Mouse (Mus musculus) layer of hippocampus, postnatal 10 days (tissue): ENCODE data around the gene Dpy19l3. TPM values are rescaled to one million over a fixed set of nuclear protein-coding genes. Genes with fewer than 3 reads are reported as not detected.

Source experiments
- DNase-seq, 2 experiments: peaks; one replicate each; pipeline ENCODE4 v3.0.0; 2021; ENCODE audit warnings: low spot score in 2 of 2
- long read RNA-seq: library from polyadenylated mRNA; stranded (forward); transcript quantifications from one replicate; pipeline ENCODE4 v2.0.0, GENCODE M21; 2023
- total RNA-seq, 2 experiments: library from RNA; stranded (reverse); gene quantifications; 2 replicates each; pipeline ENCODE4 v1.2.3; 2021

The Dpy19l3 gene
- total RNA-seq: 10 to 100 TPM; 83.6 to 84.5 TPM
- long read RNA-seq, full-length matches to known transcripts: 2 of 15 reads
- long read RNA-seq, partial matches to known transcripts: 1 of 15 reads
- long read RNA-seq, other reads (novel, unspliced or antisense): 12 of 15 reads

DNA sequence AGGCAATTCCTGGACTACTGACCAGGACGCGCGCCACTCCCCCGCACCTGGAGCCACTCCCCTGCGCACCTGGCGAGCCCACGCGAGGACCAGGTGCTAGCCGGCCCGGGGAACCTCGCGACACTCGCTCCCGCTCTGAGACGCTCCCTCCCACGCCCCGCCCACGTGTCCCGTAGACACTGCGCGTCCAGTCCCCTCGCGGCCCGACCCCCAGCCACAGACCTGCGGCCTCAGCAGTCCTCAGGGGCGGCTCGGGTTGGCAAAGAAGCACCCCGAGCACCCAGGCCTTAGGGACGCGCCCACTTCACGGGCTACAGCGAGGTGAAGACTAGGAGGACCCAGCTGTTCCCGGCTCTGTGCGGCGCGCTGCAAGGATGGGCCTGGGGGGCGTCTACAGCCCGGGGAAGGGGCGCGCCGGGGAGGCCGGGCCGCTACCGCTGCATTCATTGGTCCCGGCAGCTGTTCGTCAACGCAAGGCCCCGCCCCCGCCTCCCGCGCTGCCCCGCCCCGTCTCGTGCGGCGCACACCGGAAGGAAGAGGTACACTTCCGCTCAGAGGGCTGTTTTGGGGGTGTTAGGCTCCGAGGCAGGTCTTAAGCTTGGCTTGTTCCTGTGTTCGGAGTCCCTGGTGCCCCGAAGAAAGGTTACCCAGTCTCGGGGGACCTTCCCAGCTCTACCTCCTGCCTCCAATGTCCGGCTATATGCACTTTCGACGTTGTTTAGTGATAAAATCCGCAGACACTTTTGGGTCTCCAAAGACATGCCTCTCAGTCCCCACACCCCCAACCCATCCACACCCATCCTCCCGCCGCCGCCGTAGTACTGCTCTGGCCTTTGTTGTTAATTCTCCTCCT lies at the start of gene Dpy19l3:
Gene Dpy19l3, minus strand, starts transcription at position 422 of the 853 bp plus-strand sequence.
- DNase-seq: peak; percentile 93 to 95

- DNase-seq: peak; percentile 87 to 91
These were observed 48.8 kb upstream of the Dpy19l3 start, which contains the start of gene Zfp507 for GRCm38 (mm10) chr7:35802906-35803595. Gene Zfp507, minus strand, starts transcription at chr7:35803003.

- no peak for DNase-seq
These were observed 48.1 kb upstream of the Dpy19l3 start for GRCm38 (mm10) chr7:35802201-35802905.

- no peak for DNase-seq
These were observed 41.9 kb upstream of the Dpy19l3 start for GRCm38 (mm10) chr7:35796123-35796522.

DNA sequence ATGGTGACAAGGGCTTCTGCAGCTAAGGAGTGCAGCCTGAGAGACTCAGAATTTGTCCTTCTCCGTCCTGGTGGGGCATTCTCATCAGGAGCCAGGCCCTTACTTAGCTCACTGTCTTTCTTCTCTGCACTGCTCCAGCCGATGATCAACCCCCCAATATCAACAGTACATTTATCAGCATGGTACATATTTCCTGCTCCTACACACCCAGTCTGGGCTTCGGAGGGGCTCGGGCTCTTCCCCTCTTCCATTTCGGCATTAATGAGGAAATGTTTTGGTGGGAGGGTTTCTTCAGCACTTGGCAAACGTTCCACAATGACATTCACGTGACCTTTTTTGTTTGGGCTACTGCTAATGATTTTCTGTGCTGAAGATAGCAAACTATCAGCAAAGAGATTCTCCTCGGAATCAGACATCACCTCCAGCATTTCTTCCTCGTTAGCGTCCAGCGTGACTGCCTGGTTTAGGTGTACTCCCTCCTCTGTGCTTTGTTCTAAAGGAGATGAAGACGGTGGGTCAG lies 40.0 kb upstream of the Dpy19l3 start:
- no peak for DNase-seq

DNA sequence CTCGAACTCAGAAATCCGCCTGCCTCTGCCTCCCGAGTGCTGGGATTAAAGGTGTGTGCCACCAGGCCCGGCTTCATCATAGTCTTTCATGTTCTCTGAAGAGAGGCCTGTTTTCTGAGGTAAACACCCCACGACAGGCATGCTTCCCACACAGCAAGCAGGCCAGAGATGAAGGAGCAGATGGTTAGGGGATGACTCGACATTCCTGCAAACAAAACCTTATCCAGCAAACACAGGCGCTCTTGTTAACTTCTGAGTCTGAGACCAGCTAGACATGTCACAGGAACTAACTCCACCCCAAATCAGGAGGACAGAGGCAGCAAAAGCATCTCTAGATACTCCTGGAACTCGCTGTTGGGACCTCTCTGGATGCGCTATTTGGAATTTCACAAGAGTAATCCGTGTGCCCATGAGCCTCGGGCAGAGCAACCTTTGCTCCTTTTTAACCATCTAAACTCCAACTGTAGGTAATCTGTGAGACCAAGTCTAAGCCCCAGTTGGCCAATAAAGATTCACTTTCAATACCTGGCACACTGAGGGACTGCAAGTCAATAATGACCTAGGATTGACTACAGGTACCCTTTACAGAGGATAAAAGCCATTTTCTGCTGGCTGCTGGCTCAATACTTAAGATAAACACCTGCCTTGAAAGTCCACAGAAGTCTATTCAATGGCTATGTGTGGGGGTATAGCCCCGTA lies 38.0 kb upstream of the Dpy19l3 start:
- no peak for DNase-seq

GRCm38 (mm10) chr7:35790926-35791325 lies 36.7 kb upstream of the Dpy19l3 start:
- no peak for DNase-seq

DNA sequence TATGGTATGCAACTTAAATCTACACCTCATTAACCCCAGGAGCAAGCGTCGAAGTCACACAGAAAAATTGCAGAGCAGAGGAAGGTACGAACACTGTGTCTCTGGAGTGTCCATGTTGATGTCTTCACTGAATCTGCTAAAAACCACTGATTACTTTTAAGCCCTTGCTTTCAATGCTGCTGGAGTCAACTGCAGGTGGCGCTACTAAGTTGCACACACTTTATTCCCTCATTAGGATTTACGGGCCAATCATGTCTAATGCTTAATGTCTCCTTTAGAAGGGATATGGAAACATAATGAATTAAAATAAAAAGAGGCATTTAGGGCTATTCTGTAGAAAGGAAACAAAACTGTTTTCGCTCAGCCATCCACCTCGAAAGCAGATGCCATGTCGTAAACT lies 35.9 kb upstream of the Dpy19l3 start:
- peak in 1 of 2 experiments; percentile 41 for DNase-seq

DNA sequence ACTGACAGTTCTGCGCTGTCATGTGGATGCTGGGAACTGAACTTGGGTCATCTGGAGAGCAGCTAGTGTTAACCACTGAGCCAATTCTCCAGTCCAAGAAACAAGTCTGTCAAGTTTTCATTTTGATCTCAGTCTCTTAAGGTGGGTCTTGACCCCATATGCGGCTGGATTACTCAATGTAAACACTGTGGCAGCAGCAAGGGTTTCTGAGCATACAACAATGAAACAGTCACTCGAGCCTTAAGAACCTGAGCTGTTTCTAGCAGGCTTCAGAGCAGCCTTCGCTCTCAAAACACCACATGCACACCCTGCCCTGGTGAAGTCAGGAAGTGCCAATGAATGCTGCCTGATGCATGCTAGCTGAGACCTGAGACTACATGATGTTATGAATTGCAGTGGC lies 31.3 kb upstream of the Dpy19l3 start:
- DNase-seq: no peak

GRCm38 (mm10) chr7:35782252-35782651 lies 28.0 kb upstream of the Dpy19l3 start:
- no peak for DNase-seq

DNA sequence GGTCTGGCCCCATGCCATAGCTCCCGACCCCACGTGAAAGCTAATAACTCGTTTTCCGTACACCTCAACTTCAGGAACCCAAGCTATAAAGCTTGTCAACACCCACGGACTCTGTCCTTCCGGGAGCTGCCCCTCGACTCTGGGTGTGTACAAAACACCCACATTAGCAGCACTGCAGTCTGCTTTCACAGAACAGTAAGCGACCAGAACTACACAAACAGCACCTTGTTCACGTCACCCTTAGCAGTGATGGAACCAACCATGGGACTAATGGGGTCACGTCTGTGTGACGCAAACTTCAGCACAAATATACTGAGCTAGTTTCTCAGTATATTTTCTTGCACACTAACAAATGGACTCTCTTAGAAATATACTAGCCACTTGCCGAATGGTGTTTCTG lies 19.9 kb upstream of the Dpy19l3 start:
- no peak for DNase-seq

- DNase-seq: no peak
These were observed 18.1 kb upstream of the Dpy19l3 start for GRCm38 (mm10) chr7:35772347-35772746.

- no peak for DNase-seq
These were observed 16.9 kb upstream of the Dpy19l3 start for GRCm38 (mm10) chr7:35771106-35771505.

GRCm38 (mm10) chr7:35770122-35770521 lies 15.9 kb upstream of the Dpy19l3 start:
- no peak for DNase-seq

DNA sequence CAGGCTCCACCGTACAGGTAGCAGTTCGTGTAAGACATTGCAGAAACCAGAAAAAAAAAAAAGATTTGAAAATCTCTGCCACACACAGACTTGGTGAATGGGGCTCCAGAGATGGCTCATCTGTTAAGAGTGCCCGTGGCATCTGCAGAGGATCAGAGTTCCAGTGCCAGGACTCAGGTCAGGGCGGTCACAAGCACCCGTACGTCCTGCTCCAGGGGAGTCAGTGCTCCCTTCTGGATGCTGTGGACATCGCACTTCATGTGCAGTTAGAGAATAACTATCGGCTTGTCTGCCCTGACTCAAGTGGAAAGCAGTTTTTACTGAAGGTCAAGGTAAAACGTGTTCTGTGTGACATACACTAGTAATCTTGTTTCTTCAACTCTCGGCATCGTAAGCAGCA lies 10.2 kb upstream of the Dpy19l3 start:
- no peak for DNase-seq

DNA sequence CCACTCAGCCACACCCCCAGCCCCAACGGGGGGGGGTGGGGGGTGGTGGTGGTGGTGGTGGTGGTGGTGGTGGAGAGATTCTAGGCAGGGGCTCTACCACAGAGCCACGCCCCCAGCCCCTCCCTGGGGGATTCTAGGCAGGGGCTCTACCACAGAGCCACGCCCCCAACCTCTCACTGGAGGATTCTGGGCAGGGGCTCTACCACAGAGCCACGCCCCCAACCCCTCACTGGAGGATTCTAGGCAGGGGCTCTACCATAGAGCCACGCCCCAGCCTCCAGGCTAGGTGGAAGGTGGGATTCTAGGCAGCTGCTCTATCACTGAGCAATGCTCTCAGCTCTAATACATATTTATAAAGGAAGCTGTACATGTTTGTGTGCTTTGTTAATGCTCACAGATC lies 7.5 kb upstream of the Dpy19l3 start:
- DNase-seq: no peak

GRCm38 (mm10) chr7:35759602-35760001 lies 5.3 kb upstream of the Dpy19l3 start:
- no peak for DNase-seq

- no peak for DNase-seq
These were observed 2.5 kb upstream of the Dpy19l3 start for GRCm38 (mm10) chr7:35756510-35757440.

GRCm38 (mm10) chr7:35754886-35755168 lies 573 bp upstream of the Dpy19l3 start:
- no peak for DNase-seq
